Mouse (Mus musculus) liver, embryonic 14.5 days (tissue): ENCODE measurements around the gene Stxbp4. TPM values are rescaled to one million over a fixed set of nuclear protein-coding genes. Genes with fewer than 3 reads are reported as not detected.

Experiments
- ATAC-seq: fragments of 200-750 bp; cut with Nextera tagmentation; 2 replicates; pipeline ENCODE4 v1.8.0; 2017; ENCODE audit warnings: moderate number of reproducible peaks, mild to moderate bottlenecking, moderate library complexity; ENCODE audit not compliant: insufficient read depth
- DNase-seq, 3 experiments: peaks; one replicate each; pipeline ENCODE4 v3.0.0-alpha.2; 2012 to 2013; ENCODE audit warnings: low read depth in 3 of 3, low spot score in 3 of 3
- H3K27ac ChIP-seq: fragments of 300-500 bp; sonication (generic); 2 replicates; pipeline ENCODE4 v1.5.1; 2014; ENCODE audit warnings: moderate library complexity, mild to moderate bottlenecking, control low read depth, inconsistent platforms
- H3K27me3 ChIP-seq: fragments of 300-500 bp; sonication (generic); 2 replicates; pipeline ENCODE4 v1.6.1; 2014; ENCODE audit warnings: mild to moderate bottlenecking, low read length, moderate library complexity; ENCODE audit not compliant: control insufficient read depth, insufficient read depth
- H3K36me3 ChIP-seq: fragments of 300-500 bp; sonication (generic); replicated peaks from 2 replicates; pipeline ENCODE4 v1.6.1; 2014; ENCODE audit warnings: low read depth; ENCODE audit not compliant: control insufficient read depth, insufficient read depth
- H3K4me1 ChIP-seq, 2 experiments: fragments of 200-500 bp in 1 of 2; fragments of 300-500 bp in 1 of 2; sonication (generic) in 1 of 2; replicated peaks; 2 replicates each; pipeline ENCODE4 v1.6.1; 2012 to 2014; ENCODE audit warnings: antibody characterized with exemption in 1 of 2, inconsistent platforms in 1 of 2, low read length in 1 of 2; ENCODE audit not compliant: control insufficient read depth in 2 of 2, insufficient read depth in 2 of 2
- H3K4me2 ChIP-seq: fragments of 300-500 bp; sonication (generic); 2 replicates; pipeline ENCODE4 v1.6.1; 2014; ENCODE audit warnings: low read depth, mild to moderate bottlenecking, control low read depth, moderate library complexity
- H3K4me3 ChIP-seq, 2 experiments: fragments of 200-500 bp in 1 of 2; fragments of 300-500 bp in 1 of 2; sonication (generic) in 1 of 2; 2 replicates each; pipeline ENCODE4 v1.5.1; 2012 to 2014; ENCODE audit warnings: low read depth in 2 of 2, low read length in 2 of 2, mild to moderate bottlenecking in 2 of 2, control low read depth in 1 of 2, inconsistent platforms in 1 of 2, moderate library complexity in 1 of 2; ENCODE audit not compliant: insufficient read depth in 1 of 2
- H3K9ac ChIP-seq: fragments of 300-500 bp; sonication (generic); replicated peaks from 2 replicates; pipeline ENCODE4 v1.6.1; 2014; ENCODE audit warnings: mild to moderate bottlenecking, control low read depth, moderate library complexity
- H3K9me3 ChIP-seq: fragments of 300-500 bp; sonication (generic); 2 replicates; pipeline ENCODE4 v1.6.1; 2016; ENCODE audit warnings: low read length, mixed read lengths; ENCODE audit not compliant: control insufficient read depth
- CTCF ChIP-seq: IDR thresholded peaks from 2 replicates; pipeline ENCODE4 v1.5.1; 2016; ENCODE audit warnings: antibody characterized with exemption, low read depth, control low read depth
- EP300 ChIP-seq: IDR thresholded peaks from 2 replicates; pipeline ENCODE4 v1.6.1; 2016; ENCODE audit warnings: antibody characterized with exemption, low read depth
- WGBS: fragments of 180-500 bp; shearing (Covaris S2); extraction: QIAGEN DNeasy Blood & Tissue Kit; methylation state at CpG from one replicate; pipeline ENCODE4 v1.1.7; 2014; ENCODE audit not compliant: insufficient replicate concordance; 5-methylcytosine and 5-hydroxymethylcytosine counted together
- polyA plus RNA-seq, 2 experiments: library from polyadenylated mRNA; depleted of rRNA in 1 of 2; stranded (reverse) in 1 of 2; unstranded in 1 of 2; fragments of >200 nt; fragmentation: Nextera tagmentation in 1 of 2; extraction: Ambion mirVana in 1 of 2; gene quantifications; 2 replicates each; pipeline versions ENCODE4 v1.2.1 to v1.2.3; 2012 to 2014

The Stxbp4 gene
- polyA plus RNA-seq, 2 experiments: 2.6 to 6.2 TPM

- Histone ChIP-seq H3K9me3 (no peaks in the 10 kb centered on the region), H3K9ac (no peak overlapping the region), H3K27ac (no peak overlapping the region), H3K36me3 (no peaks in the 10 kb centered on the region), H3K27me3 (no peaks in the 10 kb centered on the region), H3K4me3 (no peak overlapping the region), H3K4me2 (no peak overlapping the region), H3K4me1 (no peaks in the 10 kb centered on the region)
- DNase-seq (no peak), ATAC-seq (no peak)
- no peak for TF ChIP-seq CTCF
- no peak for TF ChIP-seq EP300
- WGBS: 75% methylated on average over 3 of the region's 3 CpGs
Observed at GRCm38 (mm10) chr11:90483766-90484165, 154.1 kb downstream of the Stxbp4 start.

- TF ChIP-seq CTCF: no peak
- no peak for TF ChIP-seq EP300
- no peak for DNase-seq
Observed at GRCm38 (mm10) chr11:90481828-90482227, 156.1 kb downstream of the Stxbp4 start.

GRCm38 (mm10) chr11:90470271-90470670, 167.6 kb downstream of the Stxbp4 start:
- Histone ChIP-seq H3K9me3 (no peaks in the 10 kb centered on the region), H3K27me3 (no peaks in the 10 kb centered on the region), H3K4me2 (no peak overlapping the region), H3K36me3 (no peaks in the 10 kb centered on the region), H3K4me1 (no peaks in the 10 kb centered on the region), H3K9ac (no peak overlapping the region), H3K27ac (no peak overlapping the region), H3K4me3 (no peak overlapping the region)
- DNase-seq (no peak), ATAC-seq (no peak)
- no peak for TF ChIP-seq EP300
- TF ChIP-seq CTCF: no peak
- 60% methylated on average over 4 of the region's 4 CpGs for WGBS

More at GRCm38 (mm10) chr11:90481828-90482227, 156.1 kb downstream of the Stxbp4 start:
- no peak overlapping the region for H3K4me2 ChIP-seq
- no peaks in the 10 kb centered on the region for H3K27me3 ChIP-seq
- no peak for ATAC-seq
- H3K27ac ChIP-seq: no peak overlapping the region
- no peaks in the 10 kb centered on the region for H3K9me3 ChIP-seq
- WGBS: 70% methylated on average over 1 of the region's 1 CpGs
- no peak overlapping the region for H3K4me3 ChIP-seq
- H3K36me3 ChIP-seq: no peaks in the 10 kb centered on the region
- H3K4me1 ChIP-seq: no peaks in the 10 kb centered on the region
- no peak overlapping the region for H3K9ac ChIP-seq

- no peaks in the 10 kb centered on the region for H3K27me3 ChIP-seq
- ATAC-seq: no peak
- no peaks in the 10 kb centered on the region for H3K4me1 ChIP-seq
- no peaks in the 10 kb centered on the region for H3K9me3 ChIP-seq
- no peak overlapping the region for H3K4me2 ChIP-seq
- H3K27ac ChIP-seq: no peak overlapping the region
- no peak for DNase-seq
- H3K36me3 ChIP-seq: no peaks in the 10 kb centered on the region
- WGBS: 68% methylated on average over 10 of the region's 10 CpGs
- no peak overlapping the region for H3K9ac ChIP-seq
- TF ChIP-seq EP300 (no peak), CTCF (no peak)
- H3K4me3 ChIP-seq: no peak overlapping the region
Observed at GRCm38 (mm10) chr11:90464046-90464595, 173.8 kb downstream of the Stxbp4 start.

- H3K36me3 ChIP-seq: no peaks in the 10 kb centered on the region
- no peaks in the 10 kb centered on the region for H3K9me3 ChIP-seq
- H3K27me3 ChIP-seq: no peaks in the 10 kb centered on the region
- DNase-seq: no peak
- no peaks in the 10 kb centered on the region for H3K4me1 ChIP-seq
- H3K4me2 ChIP-seq: no peak overlapping the region
- 61% methylated on average over 3 of the region's 3 CpGs for WGBS
- H3K9ac ChIP-seq: no peak overlapping the region
- TF ChIP-seq CTCF (no peak), EP300 (no peak)
- H3K4me3 ChIP-seq: no peak overlapping the region
- ATAC-seq: no peak
- no peak overlapping the region for H3K27ac ChIP-seq
Observed at GRCm38 (mm10) chr11:90460458-90460857, 177.4 kb downstream of the Stxbp4 start.
